Mouse (Mus musculus) fibroblast of lung, adult 2 months (primary cell): ENCODE measurements around the gene Akap13.

Experiments
- DNase-seq: peaks from one replicate; pipeline ENCODE4 v3.0.0-alpha.2; 2011; ENCODE audit warnings: low read depth

Gene Akap13

DNA sequence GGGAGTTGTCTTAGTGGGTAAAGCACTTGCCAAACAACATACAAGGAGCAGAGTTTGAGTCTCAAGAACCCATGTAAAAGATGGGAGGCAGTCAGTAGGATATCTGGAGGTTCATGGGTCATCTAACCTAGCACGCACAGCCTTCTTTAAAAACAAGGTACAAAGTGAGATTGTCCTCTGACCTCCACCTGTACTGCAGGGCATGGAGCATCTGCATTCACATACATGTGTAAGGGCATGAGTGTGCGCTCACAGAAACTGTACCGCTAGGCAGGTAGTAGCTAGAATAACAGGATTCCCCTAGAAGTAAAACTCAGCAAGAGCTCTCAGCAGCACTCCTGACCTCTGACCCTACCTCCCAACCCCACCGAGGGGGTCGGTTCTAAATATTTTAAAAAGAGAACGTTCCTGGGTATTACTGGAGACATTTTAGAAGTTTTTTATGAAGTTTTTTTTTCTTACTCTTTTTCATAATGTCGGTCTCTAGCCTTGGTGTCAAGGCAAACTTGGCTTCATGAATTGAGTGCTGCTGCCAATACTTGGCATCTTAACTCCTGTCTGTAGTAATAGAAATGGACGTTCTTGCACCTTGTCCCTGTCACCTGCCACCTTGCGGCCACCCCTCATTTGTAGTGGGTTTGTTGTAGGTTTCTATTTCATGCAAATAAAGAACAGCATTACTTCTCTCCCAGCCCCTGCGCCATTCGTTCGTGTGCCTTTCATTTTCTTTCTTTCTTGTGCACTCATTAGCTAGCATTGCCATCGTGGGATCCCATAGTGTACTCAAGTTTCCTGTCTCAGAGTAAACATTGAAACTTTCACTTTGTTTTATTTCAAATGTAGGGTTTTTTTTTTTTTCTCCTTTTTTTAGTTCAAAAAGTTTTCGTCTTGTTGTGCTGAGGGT is 61.6 kb downstream of the Akap13 start:
- DNase-seq = no peak

DNA sequence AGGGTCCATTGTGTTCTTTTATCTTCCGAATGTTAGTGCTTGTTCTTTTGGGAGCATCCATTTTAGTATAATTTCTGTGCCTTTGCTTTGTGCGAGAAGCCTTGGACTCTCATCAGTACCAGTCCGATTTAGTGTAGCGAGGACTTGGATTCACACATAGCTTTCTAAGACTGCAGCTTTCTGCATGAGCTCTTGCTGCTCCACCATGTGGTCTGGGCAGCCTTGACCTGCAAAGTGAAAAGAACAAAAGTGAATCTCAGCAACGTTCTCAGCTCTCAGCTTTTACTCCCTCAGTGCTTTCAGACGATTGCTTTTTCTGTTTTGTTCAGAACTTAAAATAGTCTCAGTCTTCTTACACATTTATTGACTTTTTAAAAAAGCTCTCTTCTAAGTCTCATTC is 65.2 kb downstream of the Akap13 start:
- no peak for DNase-seq

GRCm38 (mm10) chr7:75521199-75521598 is 65.9 kb downstream of the Akap13 start:
- DNase-seq = peak; percentile 18

DNA sequence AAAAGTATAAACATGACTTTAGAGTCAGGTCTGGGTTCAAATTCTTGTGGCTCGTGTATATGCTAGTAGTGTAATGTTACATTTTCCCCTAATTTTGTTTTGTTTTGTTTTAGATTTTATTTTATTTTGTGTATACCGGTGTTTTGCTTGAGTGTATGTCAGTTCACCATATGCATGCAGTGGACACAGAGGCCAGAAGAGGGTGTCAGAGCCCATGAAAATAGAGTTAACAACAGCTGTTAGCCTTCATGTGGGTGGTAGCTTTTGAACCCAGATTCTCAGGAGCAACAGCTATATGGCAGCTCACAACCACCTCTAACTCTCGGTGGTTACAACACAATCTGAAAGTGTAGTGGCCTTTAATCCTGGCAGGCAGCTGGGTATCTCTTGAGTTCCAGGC is 66.9 kb downstream of the Akap13 start:
- DNase-seq = no peak

GRCm38 (mm10) chr7:75524789-75525569 is 69.6 kb downstream of the Akap13 start:
- no peak for DNase-seq

GRCm38 (mm10) chr7:75525716-75526401 is 70.5 kb downstream of the Akap13 start:
- DNase-seq = peak; percentile 49

DNA sequence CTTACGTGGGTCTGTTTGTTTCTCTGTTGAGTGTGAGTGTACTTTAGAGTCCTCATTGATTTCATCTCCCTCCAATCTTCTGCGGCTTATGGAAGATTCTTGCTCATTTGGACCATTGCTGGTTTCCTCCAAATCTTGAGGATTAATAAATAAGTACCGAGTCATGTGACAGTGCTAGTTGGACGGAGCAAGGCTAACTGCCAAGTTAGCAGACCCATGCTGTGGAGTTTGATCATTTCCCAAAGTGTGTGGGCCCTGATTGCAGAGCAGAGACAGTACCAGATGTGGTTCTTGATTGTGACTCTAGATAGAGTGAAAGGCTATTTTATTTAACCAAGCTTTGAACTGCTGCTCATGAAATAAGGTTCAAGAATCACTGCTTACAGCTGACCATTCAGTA is 73.4 kb downstream of the Akap13 start:
- no peak for DNase-seq

DNA sequence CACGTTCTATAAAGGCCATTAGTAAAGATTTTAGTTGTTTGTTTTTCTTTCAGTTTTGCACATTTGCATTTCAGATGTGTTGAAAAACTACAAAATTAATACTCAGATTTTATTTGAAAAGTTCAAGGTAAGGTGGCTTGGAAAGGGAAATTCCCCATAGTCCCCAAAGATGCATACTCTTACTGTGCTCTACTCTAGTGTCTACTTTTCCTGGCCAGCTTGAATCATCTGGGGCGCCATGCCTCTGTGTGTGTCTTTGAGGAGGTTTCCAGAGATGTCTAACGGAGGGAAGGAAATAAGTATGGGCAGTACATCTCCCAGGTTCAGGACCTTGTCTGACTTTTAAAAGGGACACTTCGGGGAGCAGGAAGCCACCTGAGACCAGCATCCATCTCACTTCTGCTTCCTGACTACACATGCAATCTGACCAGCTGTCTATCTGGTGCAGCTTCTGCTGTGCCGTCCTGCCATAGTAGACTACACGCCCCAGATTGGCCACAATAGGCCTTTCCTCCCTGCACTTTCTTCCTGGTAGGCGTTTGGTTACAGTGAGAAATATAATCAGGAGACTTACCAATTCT is 74.6 kb downstream of the Akap13 start:
- no peak for DNase-seq

DNA sequence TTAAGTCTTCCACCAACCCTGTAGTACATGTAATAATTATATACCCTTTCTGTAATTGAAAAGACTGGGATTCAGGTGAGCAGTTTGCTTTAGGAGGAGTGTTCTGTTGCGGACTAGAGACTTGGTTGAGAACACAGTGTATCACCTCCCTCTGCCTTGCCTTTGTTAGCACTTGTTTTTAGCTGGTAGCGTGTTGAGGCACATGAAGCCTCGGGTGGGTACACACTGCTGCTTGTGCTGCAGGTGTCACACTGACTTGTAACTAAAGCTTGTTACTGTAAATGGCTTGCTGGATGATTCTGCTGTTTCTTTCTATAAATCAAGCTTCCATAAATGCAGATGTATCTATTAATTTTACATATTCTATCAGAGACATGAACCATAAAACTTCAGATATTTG is 75.3 kb downstream of the Akap13 start:
- DNase-seq = no peak

- DNase-seq = no peak
Observed at GRCm38 (mm10) chr7:75533079-75533478, 77.7 kb downstream of the Akap13 start.

- DNase-seq = no peak
Observed at GRCm38 (mm10) chr7:75536298-75536697, 81.0 kb downstream of the Akap13 start.

DNA sequence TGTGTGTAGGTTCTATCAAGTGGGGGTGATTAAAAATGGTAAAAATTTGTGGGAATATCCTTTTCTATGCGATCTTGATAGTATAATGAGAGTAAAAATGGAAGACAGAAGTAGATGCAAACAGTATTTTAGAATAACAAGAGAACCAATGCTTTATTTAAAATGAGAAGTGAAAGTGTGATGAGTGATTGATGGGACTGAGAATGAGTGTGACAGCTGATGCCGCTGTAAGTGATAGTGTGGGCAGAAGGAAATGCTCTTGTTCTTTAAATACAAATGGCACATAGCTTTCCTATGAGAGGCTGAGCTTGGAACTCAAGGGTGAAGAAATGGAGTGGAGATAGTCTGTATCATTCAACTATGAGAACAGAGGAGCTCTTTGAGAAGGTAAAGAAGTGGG is 82.2 kb downstream of the Akap13 start:
- no peak for DNase-seq

- no peak for DNase-seq
Observed at GRCm38 (mm10) chr7:75538513-75538912, 83.2 kb downstream of the Akap13 start.

- no peak for DNase-seq
Observed at GRCm38 (mm10) chr7:75539168-75539567, 83.8 kb downstream of the Akap13 start.

- DNase-seq = no peak
Observed at GRCm38 (mm10) chr7:75549856-75550255, 94.5 kb downstream of the Akap13 start.

- DNase-seq = no peak
Observed at GRCm38 (mm10) chr7:75550791-75551336, 95.5 kb downstream of the Akap13 start.

GRCm38 (mm10) chr7:75553002-75553666 is 97.8 kb downstream of the Akap13 start:
- no peak for DNase-seq

DNA sequence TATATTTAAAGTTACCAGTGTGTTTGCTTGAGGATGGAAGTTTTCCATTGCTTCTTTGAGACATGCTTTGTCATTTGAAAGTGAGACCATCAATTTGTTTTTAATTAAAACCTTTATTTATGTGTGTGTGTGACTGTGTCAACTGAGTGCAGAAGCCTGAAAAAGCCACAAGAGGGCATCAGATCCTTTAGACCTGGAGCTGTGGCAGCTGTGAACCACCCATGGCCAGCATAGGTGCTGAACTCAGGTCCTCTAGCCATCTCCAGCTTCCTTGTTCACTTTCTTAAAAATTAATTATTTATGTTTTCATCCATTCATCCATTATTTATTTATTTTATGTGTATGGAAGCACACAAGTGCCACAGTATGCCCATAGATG is 98.3 kb downstream of the Akap13 start:
- DNase-seq = no peak

- DNase-seq = no peak
Observed at GRCm38 (mm10) chr7:75554065-75554464, 98.7 kb downstream of the Akap13 start.

GRCm38 (mm10) chr7:75555940-75556339 is 100.6 kb downstream of the Akap13 start:
- no peak for DNase-seq

- no peak for DNase-seq
Observed at GRCm38 (mm10) chr7:75558225-75558624, 102.9 kb downstream of the Akap13 start.
